Mouse (Mus musculus): ENCODE data around the gene Ogdh. TPM values are rescaled to one million over a fixed set of nuclear protein-coding genes. Genes with fewer than 3 reads are reported as not detected.

Gene Ogdh
- polyA plus RNA-seq, 1 experiment from 2014 or later: 99.9 TPM

DNA sequence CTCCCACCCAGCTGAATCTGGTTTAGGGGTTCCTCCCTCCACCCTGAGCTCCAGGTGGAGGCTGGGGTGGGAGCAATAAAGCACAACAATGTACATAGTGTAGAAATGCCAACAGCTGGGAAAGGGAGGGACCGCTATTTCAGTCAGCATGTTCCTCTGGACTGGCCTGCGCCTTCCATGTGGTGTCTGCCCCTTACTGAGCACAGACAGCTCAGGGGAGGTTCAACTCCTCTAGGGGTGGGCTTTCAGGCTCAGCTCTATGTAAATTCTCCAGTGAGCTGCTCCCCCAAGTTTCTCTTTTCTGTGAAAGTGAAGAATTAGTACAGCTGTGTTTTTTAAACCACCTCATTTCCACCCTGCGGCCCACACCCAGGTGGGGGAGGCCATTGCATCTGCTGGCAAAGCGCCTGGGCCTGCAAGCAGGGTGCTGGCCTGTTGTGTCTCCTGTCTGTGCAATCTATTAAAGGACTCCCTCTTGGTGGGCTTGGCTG lies 114.2 kb downstream of the Ogdh start:
- 79% methylated on average over 4 of the region's 4 CpGs for WGBS
- DNase-seq (ENCODE audit: low spot score): no peak

More for the DNA sequence above, 114.2 kb downstream of the Ogdh start:
- Histone ChIP-seq H3K36me3 (peaks cover 62% of the 10 kb centered on the region), H3K4me1 (replicated peaks) (peaks cover 28% of the 10 kb centered on the region), H3K9me3 (no peaks in the 10 kb centered on the region), H3K27ac (peak overlapping the region; percentile 66; the same call in 1 of the 2 replicates), H3K27me3 (ENCODE audit: insufficient read depth, poor library complexity, severe bottlenecking) (no peaks in the 10 kb centered on the region), H3K4me3 (no peak overlapping the region)

Other genes starting within 250 kb of the Ogdh start
- gene Camk2b, start 225.3 kb upstream of the Ogdh start, polyA plus RNA-seq (2016; fragmentation: Nextera tagmentation; extraction: Ambion mirVana): 1.8 and 3.6 TPM in 2 replicates
- 0.41 and 0.54 TPM in 2 replicates for gene A730071L15Rik, start 91.6 kb upstream of the Ogdh start, polyA plus RNA-seq (2016; fragmentation: Nextera tagmentation; extraction: Ambion mirVana)
- 45.1 and 49.0 TPM in 2 replicates for gene Nudcd3, start 91.2 kb upstream of the Ogdh start, polyA plus RNA-seq (2016; fragmentation: Nextera tagmentation; extraction: Ambion mirVana)
- 0.04 TPM in 1 of 2 replicates, not detected in the other for gene Npc1l1, start 61.5 kb upstream of the Ogdh start, polyA plus RNA-seq (2016; fragmentation: Nextera tagmentation; extraction: Ambion mirVana)
- gene Ddx56, start 23.9 kb upstream of the Ogdh start, polyA plus RNA-seq (2016; fragmentation: Nextera tagmentation; extraction: Ambion mirVana): 116 and 121 TPM in 2 replicates
- gene Tmed4, start 16.8 kb upstream of the Ogdh start, polyA plus RNA-seq (2016; fragmentation: Nextera tagmentation; extraction: Ambion mirVana): 128 and 137 TPM in 2 replicates
- gene Zmiz2, start 97.4 kb downstream of the Ogdh start, polyA plus RNA-seq (2016; fragmentation: Nextera tagmentation; extraction: Ambion mirVana): 15.6 and 19.0 TPM in 2 replicates
- 5,657 and 6,044 TPM in 2 replicates for gene Ppia, start 123.8 kb downstream of the Ogdh start, polyA plus RNA-seq (2016; fragmentation: Nextera tagmentation; extraction: Ambion mirVana)
- 881 and 962 TPM in 2 replicates for gene H2afv, start 152.8 kb downstream of the Ogdh start, polyA plus RNA-seq (2016; fragmentation: Nextera tagmentation; extraction: Ambion mirVana)
- 9.6 and 15.6 TPM in 2 replicates for gene Purb, start 184.3 kb downstream of the Ogdh start, polyA plus RNA-seq (2016; fragmentation: Nextera tagmentation; extraction: Ambion mirVana)
- 1.1 TPM in 2 replicates for gene Myo1g, start 229.3 kb downstream of the Ogdh start, polyA plus RNA-seq (2016; fragmentation: Nextera tagmentation; extraction: Ambion mirVana)

Data from hindbrain, embryonic 10.5 days (tissue).